Mouse (Mus musculus): ENCODE measurements around the gene Isg15.

DNA sequence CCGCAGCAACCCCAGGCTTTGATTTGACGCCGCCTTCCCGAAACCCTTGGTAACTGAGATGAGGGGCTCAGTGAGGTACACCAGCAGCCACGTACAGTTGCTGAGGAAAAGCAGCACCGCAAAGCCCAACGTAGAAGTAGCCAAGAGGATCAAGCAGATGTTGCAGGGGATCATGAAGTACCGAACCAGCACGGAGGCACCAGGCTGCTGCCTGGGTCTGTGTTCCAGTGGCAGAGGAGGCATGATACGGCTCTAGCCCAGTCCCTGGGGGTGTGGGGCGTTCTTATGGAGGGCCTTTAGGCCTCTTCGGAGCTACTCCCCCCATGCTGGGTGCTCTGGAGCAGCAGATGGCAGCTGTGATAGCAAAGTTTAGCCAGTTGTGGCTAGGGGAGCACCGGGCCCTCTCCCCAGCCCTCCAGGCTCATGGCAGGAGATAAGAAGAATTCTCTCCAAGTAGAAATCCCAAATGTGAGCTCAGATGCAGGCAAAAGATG, 15.1 kb downstream of the Isg15 start:
- TF ChIP-seq CHD2 (IDR thresholded peaks at IDR 0.05; ENCODE audit: low read depth, low read length): no peak
- no peak for TF ChIP-seq HCFC1 (IDR thresholded peaks at IDR 0.05; ENCODE audit: borderline replicate concordance, insufficient read depth, low read length)
- TF ChIP-seq MAFK (IDR thresholded peaks at IDR 0.05; ENCODE audit: insufficient read depth, low read depth, low read length): no peak

Measured in ES-E14 (cell line).